Mouse (Mus musculus) hindbrain, embryonic 14.5 days (tissue): ENCODE data around the gene Elavl3. TPM values are rescaled to one million over a fixed set of nuclear protein-coding genes. Genes with fewer than 3 reads are reported as not detected.

Experiments
- ATAC-seq: fragments of 200-750 bp; cut with Nextera tagmentation; 2 replicates; pipeline ENCODE4 v1.8.0; 2017; ENCODE audit warnings: moderate number of reproducible peaks, mild to moderate bottlenecking, moderate TSS enrichment, moderate library complexity; ENCODE audit not compliant: low FRiP score
- DNase-seq: peaks from one replicate; pipeline ENCODE4 v3.0.0-alpha.2; 2015; ENCODE audit warnings: low spot score
- H3K27ac ChIP-seq: fragments of 300-500 bp; sonication (generic); 2 replicates; pipeline ENCODE4 v1.5.1; 2014; ENCODE audit warnings: mild to moderate bottlenecking, moderate library complexity
- H3K27me3 ChIP-seq: fragments of 300-500 bp; sonication (generic); 2 replicates; pipeline ENCODE4 v1.6.1; 2014; ENCODE audit warnings: mild to moderate bottlenecking, low read length, mixed read lengths; ENCODE audit not compliant: control insufficient read depth, insufficient read depth
- H3K36me3 ChIP-seq: fragments of 300-500 bp; sonication (generic); replicated peaks from 2 replicates; pipeline ENCODE4 v1.6.1; 2014; ENCODE audit not compliant: control insufficient read depth, insufficient read depth
- H3K4me1 ChIP-seq: fragments of 300-500 bp; sonication (generic); replicated peaks from 2 replicates; pipeline ENCODE4 v1.6.1; 2014; ENCODE audit warnings: antibody characterized with exemption, low read length, mixed read lengths; ENCODE audit not compliant: control insufficient read depth, insufficient read depth
- H3K4me2 ChIP-seq: fragments of 300-500 bp; sonication (generic); replicated peaks from 2 replicates; pipeline ENCODE4 v1.6.1; 2014; ENCODE audit warnings: mild to moderate bottlenecking, moderate library complexity
- H3K4me3 ChIP-seq: fragments of 300-500 bp; sonication (generic); replicated peaks from 2 replicates; pipeline ENCODE4 v1.5.1; 2014; ENCODE audit warnings: mild to moderate bottlenecking, low read length
- H3K9ac ChIP-seq: fragments of 300-500 bp; sonication (generic); 2 replicates; pipeline ENCODE4 v1.6.1; 2014
- H3K9me3 ChIP-seq: fragments of 300-500 bp; sonication (generic); 2 replicates; pipeline ENCODE4 v1.6.1; 2016; ENCODE audit warnings: low read length; ENCODE audit not compliant: control insufficient read depth
- WGBS: fragments of 180-500 bp; shearing (Covaris S2); extraction: QIAGEN DNeasy Blood & Tissue Kit; methylation state at CpG from one replicate; pipeline ENCODE4 v1.1.7; 2014; 5-methylcytosine and 5-hydroxymethylcytosine counted together
- polyA plus RNA-seq: library from polyadenylated mRNA; unstranded; fragments of >200 nt; fragmentation: Nextera tagmentation; extraction: Ambion mirVana; gene quantifications from 2 replicates; pipeline ENCODE4 v1.2.1, GENCODE M21; 2014

Elavl3 gene
- polyA plus RNA-seq, 1 experiment from 2014 or later = 130 TPM

GRCm38 (mm10) chr9:22001633-22002032, 50.2 kb downstream of the Elavl3 start:
- Histone ChIP-seq H3K9ac (no peak overlapping the region), H3K9me3 (no peaks in the 10 kb centered on the region), H3K4me1 (peaks cover 21% of the 10 kb centered on the region), H3K4me2 (peak overlapping the region; percentile 56), H3K27ac (no peak overlapping the region), H3K36me3 (peaks cover 24% of the 10 kb centered on the region), H3K4me3 (no peak overlapping the region), H3K27me3 (no peaks in the 10 kb centered on the region)
- WGBS = 83% methylated on average over 4 of the region's 4 CpGs
- no peak for ATAC-seq
- no peak for DNase-seq

DNA sequence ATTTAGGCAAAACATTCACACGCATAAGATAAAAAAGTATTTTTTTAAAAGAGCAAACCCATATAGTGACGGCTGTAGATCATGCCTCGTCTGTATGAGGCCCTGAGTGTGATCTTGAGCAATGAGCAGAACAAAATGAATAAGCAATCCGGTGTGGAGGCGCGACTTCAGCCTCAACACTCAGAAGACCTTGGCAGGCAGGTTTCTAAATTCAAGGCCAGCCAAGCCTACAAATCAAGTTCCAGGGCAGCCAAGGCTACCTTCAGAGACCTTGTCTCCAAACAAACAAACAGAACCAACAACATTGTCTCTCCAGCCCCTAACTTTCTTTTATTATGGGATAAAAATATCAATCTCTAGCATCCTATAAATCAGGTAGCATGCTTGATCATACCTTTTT, 51.5 kb downstream of the Elavl3 start:
- Histone ChIP-seq H3K4me3 (no peak overlapping the region), H3K9me3 (no peaks in the 10 kb centered on the region), H3K36me3 (peaks cover 12% of the 10 kb centered on the region), H3K9ac (no peak overlapping the region), H3K27me3 (no peaks in the 10 kb centered on the region), H3K4me1 (peaks cover 21% of the 10 kb centered on the region), H3K4me2 (no peak overlapping the region), H3K27ac (no peak overlapping the region)
- DNase-seq = no peak
- WGBS = 94% methylated on average over 6 of the region's 6 CpGs
- ATAC-seq = no peak

DNA sequence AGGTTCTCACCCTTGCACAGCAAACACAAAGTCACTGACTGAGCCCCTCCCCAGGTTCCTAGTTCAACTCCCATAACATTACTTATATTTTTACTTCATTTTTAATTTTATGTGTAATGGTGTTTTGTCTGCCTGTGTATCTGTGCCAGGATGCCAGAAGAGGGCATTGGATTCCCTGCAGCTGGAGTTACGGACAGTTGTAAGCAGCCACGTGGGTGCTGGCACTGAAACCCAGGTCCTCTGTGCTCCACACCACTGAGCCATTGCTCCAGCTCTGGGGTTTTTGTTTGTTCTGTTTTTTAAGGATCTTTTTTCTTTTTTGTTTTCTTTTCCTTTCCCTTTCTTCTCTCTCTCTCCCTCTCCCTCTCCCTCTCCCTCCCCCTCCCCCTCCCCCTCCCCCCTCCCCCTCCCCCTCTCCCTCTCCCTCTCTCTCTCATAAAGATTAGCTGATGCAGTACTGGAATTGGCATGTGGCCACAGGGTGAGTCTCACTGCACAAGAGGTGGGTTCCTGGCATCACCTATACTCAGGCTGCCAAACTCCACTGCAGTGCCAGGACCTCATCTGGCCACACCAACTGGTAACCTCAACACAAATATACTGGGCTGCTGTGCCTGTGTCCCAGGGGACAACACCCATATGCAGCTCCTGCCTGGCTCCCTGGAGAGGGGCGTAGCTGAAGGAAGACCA, 55.5 kb downstream of the Elavl3 start:
- no peak for DNase-seq
- H3K4me2 ChIP-seq = no peak overlapping the region
- no peak overlapping the region for H3K4me3 ChIP-seq
- H3K27me3 ChIP-seq = peaks cover 6% of the 10 kb centered on the region
- 87% methylated on average over 3 of the region's 3 CpGs for WGBS
- no peak overlapping the region for H3K27ac ChIP-seq
- no peak overlapping the region for H3K9ac ChIP-seq
- ATAC-seq = no peak
- no peaks in the 10 kb centered on the region for H3K4me1 ChIP-seq
- no peaks in the 10 kb centered on the region for H3K9me3 ChIP-seq
- H3K36me3 ChIP-seq = no peaks in the 10 kb centered on the region

GRCm38 (mm10) chr9:21992227-21992626, 59.6 kb downstream of the Elavl3 start:
- Histone ChIP-seq H3K27ac (no peak overlapping the region), H3K36me3 (no peaks in the 10 kb centered on the region), H3K4me3 (no peak overlapping the region), H3K9me3 (no peaks in the 10 kb centered on the region), H3K4me1 (peaks cover 18% of the 10 kb centered on the region; the same call in 1 of the 2 replicates), H3K9ac (no peak overlapping the region), H3K27me3 (peaks cover 46% of the 10 kb centered on the region), H3K4me2 (no peak overlapping the region)
- DNase-seq (no peak), ATAC-seq (no peak)
- WGBS = 79% methylated on average over 4 of the region's 4 CpGs

DNA sequence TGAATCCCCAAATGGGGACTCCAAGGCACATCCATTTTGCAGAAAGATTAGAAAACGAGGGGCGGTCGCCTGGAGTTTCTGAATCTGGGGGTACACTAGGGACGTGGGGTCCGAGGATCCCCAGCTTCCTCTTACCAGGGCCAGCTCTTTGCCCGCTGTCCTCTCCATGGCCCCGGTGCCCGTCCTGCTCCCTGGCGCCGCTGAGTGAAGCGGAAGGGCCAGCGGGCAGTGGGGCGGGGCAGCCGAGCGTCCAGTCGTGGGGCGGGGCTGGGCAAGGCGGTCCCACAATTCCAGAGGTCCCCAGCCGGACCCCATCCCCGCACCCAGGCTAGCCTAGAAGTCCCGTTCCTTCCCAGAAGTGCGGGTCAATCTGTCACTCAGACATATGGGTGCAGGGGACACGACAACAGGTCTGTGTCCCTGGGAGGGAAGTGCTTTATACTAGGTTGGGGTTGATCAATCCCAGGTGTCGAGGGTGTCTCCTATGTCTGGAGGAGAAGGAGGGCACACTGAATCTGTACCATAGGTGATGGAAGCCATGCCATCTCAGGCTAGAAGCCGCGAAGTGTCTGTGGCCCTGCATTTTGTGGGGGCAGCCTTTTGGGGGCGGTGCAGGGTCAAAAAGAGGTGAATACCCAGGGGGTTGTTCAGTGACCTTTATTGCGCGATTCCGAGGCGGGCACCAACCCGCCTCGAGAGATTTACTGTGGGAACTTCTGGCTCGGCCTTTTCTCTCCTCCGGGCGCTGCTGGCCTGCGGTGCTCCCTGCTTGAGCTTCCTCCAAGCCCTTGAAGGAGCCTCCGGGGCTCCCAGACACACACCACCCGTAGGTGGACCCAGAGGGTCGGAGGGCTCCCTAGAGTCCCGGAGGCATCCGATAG, 62.4 kb downstream of the Elavl3 start, which contains the start of gene Rgl3:
TSS of gene Rgl3 (minus strand) at position 217 of the 881 bp plus-strand sequence.
- H3K4me3 ChIP-seq = peak within 1 kb of the TSS; percentile 22
- peak within 1 kb of the TSS; percentile 49 for H3K4me2 ChIP-seq
- peak within 1 kb of the TSS; percentile 12 for H3K9ac ChIP-seq
- DNase-seq (no peak), ATAC-seq (no peak)
- H3K4me1 ChIP-seq = peaks cover 18% of the 10 kb centered on the region; the same call in 1 of the 2 replicates
- WGBS = 1% methylated on average over 42 of the region's 42 CpGs
- peaks cover 58% of the 10 kb centered on the region for H3K27me3 ChIP-seq
- H3K9me3 ChIP-seq = no peaks in the 10 kb centered on the region
- no peaks in the 10 kb centered on the region for H3K36me3 ChIP-seq
- no peak within 1 kb of the TSS for H3K27ac ChIP-seq

DNA sequence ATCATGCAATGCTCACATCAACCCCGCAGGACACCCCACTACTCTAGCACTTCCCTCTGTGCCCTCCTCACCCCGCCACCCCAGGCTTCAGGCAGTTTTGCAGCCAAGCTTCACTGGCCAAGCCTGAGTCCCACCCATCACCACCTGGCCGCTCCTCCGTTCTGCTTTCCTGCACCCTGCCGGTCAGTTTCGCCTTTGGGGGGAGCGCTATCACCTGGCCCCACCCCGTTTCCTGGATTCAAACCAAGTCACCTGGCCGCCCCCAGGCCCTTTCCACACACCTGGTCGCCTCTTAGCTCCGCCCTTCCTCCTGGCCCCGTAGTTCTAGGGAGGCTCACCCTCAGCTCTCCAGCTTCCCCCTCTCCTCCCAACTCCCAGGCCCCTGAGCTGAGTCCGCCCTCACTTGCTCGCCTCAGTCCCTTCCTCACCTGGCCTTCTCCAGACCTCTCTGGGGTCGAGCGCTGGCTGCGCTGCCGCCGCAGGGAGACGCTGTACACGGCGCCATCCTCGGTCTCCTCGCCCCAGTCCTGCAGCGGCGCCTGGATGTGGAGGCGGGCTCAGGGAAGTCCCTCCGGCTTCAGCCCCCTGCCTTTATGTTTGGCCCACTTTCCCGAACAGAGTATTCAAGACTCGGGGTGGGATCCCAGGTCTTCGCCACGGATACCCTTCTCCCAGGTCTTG, 63.3 kb downstream of the Elavl3 start:
- no peak for DNase-seq
- no peak; the same call in 1 of the 2 replicates for ATAC-seq
- H3K9me3 ChIP-seq = no peaks in the 10 kb centered on the region
- H3K4me3 ChIP-seq = peak overlapping the region; percentile 22
- H3K27me3 ChIP-seq = peaks cover 58% of the 10 kb centered on the region
- H3K4me1 ChIP-seq = peaks cover 18% of the 10 kb centered on the region; the same call in 1 of the 2 replicates
- no peaks in the 10 kb centered on the region for H3K36me3 ChIP-seq
- H3K4me2 ChIP-seq = peak overlapping the region; percentile 49
- peak overlapping the region; percentile 12 for H3K9ac ChIP-seq
- H3K27ac ChIP-seq = no peak overlapping the region
- WGBS = 1% methylated on average over 32 of the region's 32 CpGs

GRCm38 (mm10) chr9:21987592-21988342, 64.1 kb downstream of the Elavl3 start:
- Histone ChIP-seq H3K36me3 (no peaks in the 10 kb centered on the region), H3K9ac (no peak overlapping the region), H3K27ac (no peak overlapping the region), H3K9me3 (no peaks in the 10 kb centered on the region), H3K27me3 (peaks cover 58% of the 10 kb centered on the region), H3K4me3 (peak overlapping the region; percentile 22), H3K4me1 (peaks cover 18% of the 10 kb centered on the region; the same call in 1 of the 2 replicates), H3K4me2 (peak overlapping the region; percentile 49)
- WGBS = 8% methylated on average over 36 of the region's 36 CpGs
- ATAC-seq = no peak
- DNase-seq = no peak

GRCm38 (mm10) chr9:21983911-21984310, 67.9 kb downstream of the Elavl3 start:
- H3K27ac ChIP-seq = no peak overlapping the region
- no peak overlapping the region for H3K4me3 ChIP-seq
- 32% methylated on average over 3 of the region's 3 CpGs for WGBS
- no peak overlapping the region for H3K4me2 ChIP-seq
- H3K36me3 ChIP-seq = no peaks in the 10 kb centered on the region
- no peaks in the 10 kb centered on the region for H3K9me3 ChIP-seq
- peaks cover 28% of the 10 kb centered on the region for H3K27me3 ChIP-seq
- DNase-seq = no peak
- peaks cover 10% of the 10 kb centered on the region; the same call in 1 of the 2 replicates for H3K4me1 ChIP-seq
- ATAC-seq = no peak
- no peak overlapping the region for H3K9ac ChIP-seq
